Mouse (Mus musculus) neural tube, embryonic 12.5 days (tissue): Measurements from ENCODE around the gene Cyp2j5. TPM values are rescaled to one million over a fixed set of nuclear protein-coding genes. Genes with fewer than 3 reads are reported as not detected.
A peak's percentile ranks its signal among the peaks of the same experiment; 100 is the strongest.

Source experiments
- ATAC-seq: fragments of 200-750 bp; cut with Nextera tagmentation; 2 replicates; pipeline ENCODE4 v1.8.0; 2017; ENCODE audit warnings: low read depth, mild to moderate bottlenecking, moderate TSS enrichment, moderate library complexity; ENCODE audit not compliant: low FRiP score
- H3K27ac ChIP-seq: fragments of 300-500 bp; sonication (generic); 2 replicates; pipeline ENCODE4 v1.5.1; 2016
- H3K27me3 ChIP-seq: fragments of 300-500 bp; sonication (generic); replicated peaks from 2 replicates; pipeline ENCODE4 v1.6.1; 2016; ENCODE audit warnings: mild to moderate bottlenecking
- H3K36me3 ChIP-seq: fragments of 300-500 bp; sonication (generic); 2 replicates; pipeline ENCODE4 v1.6.1; 2016; ENCODE audit warnings: mild to moderate bottlenecking
- H3K4me1 ChIP-seq: fragments of 300-500 bp; sonication (generic); 2 replicates; pipeline ENCODE4 v1.6.1; 2016
- H3K4me2 ChIP-seq: fragments of 300-500 bp; sonication (generic); replicated peaks from 2 replicates; pipeline ENCODE4 v1.6.1; 2016; ENCODE audit warnings: mild to moderate bottlenecking
- H3K4me3 ChIP-seq: fragments of 300-500 bp; sonication (generic); 2 replicates; pipeline ENCODE4 v1.5.1; 2016
- H3K9ac ChIP-seq: fragments of 300-500 bp; sonication (generic); 2 replicates; pipeline ENCODE4 v1.6.1; 2016; ENCODE audit warnings: mild to moderate bottlenecking
- H3K9me3 ChIP-seq: fragments of 300-500 bp; sonication (generic); 2 replicates; pipeline ENCODE4 v1.6.1; 2016; ENCODE audit warnings: mild to moderate bottlenecking
- WGBS: fragments of 180-500 bp; shearing (Covaris S2); methylation state at CpG from one replicate; pipeline ENCODE4 v1.1.7; 2016; 5-methylcytosine and 5-hydroxymethylcytosine counted together
- polyA plus RNA-seq: library from polyadenylated mRNA; unstranded; fragments of >200 nt; fragmentation: Nextera tagmentation; extraction: Ambion mirVana; gene quantifications from 2 replicates; pipeline ENCODE4 v1.2.1, GENCODE M21; 2016

The Cyp2j5 gene
- polyA plus RNA-seq, result not detected in 2 replicates

GRCm38 (mm10) chr4:96663991-96664390 is at the start of gene Cyp2j5:
Gene Cyp2j5 (minus strand): TSS chr4:96664154.
- Histone ChIP-seq H3K27me3 (no peaks in the 10 kb centered on the region), H3K4me3 (no peak within 1 kb of the TSS), H3K9me3 (no peaks in the 10 kb centered on the region), H3K4me1 (no peaks in the 10 kb centered on the region), H3K36me3 (no peaks in the 10 kb centered on the region), H3K27ac (no peak within 1 kb of the TSS), H3K9ac (no peak within 1 kb of the TSS), H3K4me2 (no peak within 1 kb of the TSS)
- no peak for ATAC-seq
- WGBS, result 98% methylated on average over 2 of the region's 2 CpGs

GRCm38 (mm10) chr4:96705281-96705951 is 41.5 kb upstream of the Cyp2j5 start:
- Histone ChIP-seq H3K9ac (no peak overlapping the region), H3K27ac (no peak overlapping the region), H3K4me1 (no peaks in the 10 kb centered on the region), H3K4me3 (no peak overlapping the region), H3K27me3 (no peaks in the 10 kb centered on the region), H3K4me2 (no peak overlapping the region), H3K36me3 (no peaks in the 10 kb centered on the region), H3K9me3 (no peaks in the 10 kb centered on the region)
- no peak for ATAC-seq
- WGBS, result 56% methylated on average over 2 of the region's 2 CpGs

GRCm38 (mm10) chr4:96698218-96698561 is 34.2 kb upstream of the Cyp2j5 start:
- H3K9ac ChIP-seq, result no peak overlapping the region
- no peaks in the 10 kb centered on the region for H3K9me3 ChIP-seq
- no peaks in the 10 kb centered on the region for H3K36me3 ChIP-seq
- no peaks in the 10 kb centered on the region for H3K27me3 ChIP-seq
- no peak for ATAC-seq
- H3K4me3 ChIP-seq, result no peak overlapping the region
- peaks cover 10% of the 10 kb centered on the region; the same call in 1 of the 2 replicates for H3K4me1 ChIP-seq
- no peak overlapping the region; the same call in 1 of the 2 replicates for H3K27ac ChIP-seq
- H3K4me2 ChIP-seq, result 0 out of 2 replicates have a peak overlapping the region, but pooled peaks have one; percentile 2
- 63% methylated on average over 5 of the region's 5 CpGs for WGBS

- Histone ChIP-seq H3K27ac (peak overlapping the region; percentile 29; the same call in 1 of the 2 replicates), H3K4me1 (peaks cover 10% of the 10 kb centered on the region; the same call in 1 of the 2 replicates), H3K4me3 (no peak overlapping the region), H3K9me3 (no peaks in the 10 kb centered on the region), H3K36me3 (no peaks in the 10 kb centered on the region), H3K9ac (no peak overlapping the region), H3K4me2 (0 out of 2 replicates have a peak overlapping the region, but pooled peaks have one; percentile 2), H3K27me3 (no peaks in the 10 kb centered on the region)
- WGBS, result 52% methylated on average over 15 of the region's 15 CpGs
- peak; percentile 83 for ATAC-seq
These were observed 33.7 kb upstream of the Cyp2j5 start for GRCm38 (mm10) chr4:96697511-96698217.

- Histone ChIP-seq H3K4me1 (peaks cover 10% of the 10 kb centered on the region; the same call in 1 of the 2 replicates), H3K27ac (no peak overlapping the region), H3K36me3 (no peaks in the 10 kb centered on the region), H3K4me2 (peak overlapping the region; percentile 26; the same call in 1 of the 2 replicates), H3K9me3 (no peaks in the 10 kb centered on the region), H3K9ac (no peak overlapping the region), H3K27me3 (no peaks in the 10 kb centered on the region), H3K4me3 (no peak overlapping the region)
- 34% methylated on average over 13 of the region's 13 CpGs for WGBS
- ATAC-seq, result peak; percentile 81
These were observed 32.8 kb upstream of the Cyp2j5 start for GRCm38 (mm10) chr4:96696614-96697360.

DNA sequence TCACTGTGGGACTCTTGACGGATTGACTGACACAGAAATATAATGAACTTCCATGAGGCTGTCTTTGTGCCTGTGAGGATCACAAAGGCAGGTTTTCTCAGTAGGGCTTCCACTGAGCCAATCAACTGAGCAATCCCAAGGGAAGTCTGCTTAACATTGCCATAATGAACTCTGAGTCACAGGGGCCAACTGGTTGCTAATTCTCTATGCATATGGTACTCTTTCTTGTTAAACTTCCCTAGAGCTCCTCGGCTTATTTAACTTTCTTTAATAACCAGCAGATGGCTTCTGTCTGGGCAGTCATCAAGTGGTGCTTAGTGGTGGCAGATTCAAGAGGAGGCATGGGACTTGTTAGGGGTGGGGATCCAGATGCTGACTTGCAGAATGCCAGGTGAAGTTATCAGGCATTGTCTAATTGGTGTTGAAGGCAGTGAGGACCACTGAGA is 23.4 kb upstream of the Cyp2j5 start:
- Histone ChIP-seq H3K36me3 (no peaks in the 10 kb centered on the region), H3K4me2 (no peak overlapping the region), H3K27ac (no peak overlapping the region), H3K9ac (no peak overlapping the region), H3K4me1 (no peaks in the 10 kb centered on the region), H3K4me3 (no peak overlapping the region), H3K27me3 (no peaks in the 10 kb centered on the region), H3K9me3 (no peaks in the 10 kb centered on the region)
- no peak for ATAC-seq
- 79% methylated on average over 2 of the region's 2 CpGs for WGBS

- Histone ChIP-seq H3K4me3 (no peak overlapping the region), H3K36me3 (no peaks in the 10 kb centered on the region), H3K9me3 (no peaks in the 10 kb centered on the region), H3K4me1 (no peaks in the 10 kb centered on the region), H3K27ac (no peak overlapping the region), H3K4me2 (no peak overlapping the region), H3K27me3 (no peaks in the 10 kb centered on the region), H3K9ac (no peak overlapping the region)
- WGBS, result 53% methylated on average over 2 of the region's 2 CpGs
- peak; percentile 53; the same call in 1 of the 2 replicates for ATAC-seq
These were observed 19.5 kb upstream of the Cyp2j5 start for GRCm38 (mm10) chr4:96683474-96683873.

DNA sequence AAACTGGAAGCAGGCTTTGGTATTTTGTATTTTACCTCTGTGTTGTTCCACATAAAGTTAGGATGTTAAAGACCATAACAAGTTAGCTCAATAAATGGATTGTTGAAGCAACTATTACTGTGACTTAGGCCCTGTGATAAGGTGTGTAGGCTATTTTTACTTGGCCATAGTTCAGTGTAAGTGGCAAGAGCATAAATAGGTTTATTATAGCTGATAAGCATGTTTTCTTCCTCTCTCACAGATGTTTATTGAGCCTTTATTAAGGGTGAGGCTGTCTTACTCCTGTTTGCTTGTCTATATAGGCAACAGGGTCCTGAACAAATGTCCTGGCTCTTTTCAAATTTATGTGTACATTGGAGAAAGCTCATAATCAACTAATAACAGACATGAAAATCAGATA is 17.0 kb upstream of the Cyp2j5 start:
- no peaks in the 10 kb centered on the region for H3K27me3 ChIP-seq
- H3K4me1 ChIP-seq, result no peaks in the 10 kb centered on the region
- H3K4me3 ChIP-seq, result no peak overlapping the region
- H3K27ac ChIP-seq, result no peak overlapping the region
- H3K9ac ChIP-seq, result no peak overlapping the region
- no peak for ATAC-seq
- no peaks in the 10 kb centered on the region for H3K9me3 ChIP-seq
- no peaks in the 10 kb centered on the region for H3K36me3 ChIP-seq
- no peak overlapping the region for H3K4me2 ChIP-seq

- no peak overlapping the region for H3K4me2 ChIP-seq
- no peak overlapping the region for H3K9ac ChIP-seq
- no peak overlapping the region for H3K4me3 ChIP-seq
- no peaks in the 10 kb centered on the region for H3K27me3 ChIP-seq
- ATAC-seq, result no peak
- no peaks in the 10 kb centered on the region for H3K36me3 ChIP-seq
- H3K27ac ChIP-seq, result no peak overlapping the region
- no peaks in the 10 kb centered on the region for H3K4me1 ChIP-seq
- 26% methylated on average over 1 of the region's 1 CpGs for WGBS
- H3K9me3 ChIP-seq, result no peaks in the 10 kb centered on the region
These were observed 16.3 kb upstream of the Cyp2j5 start for GRCm38 (mm10) chr4:96680233-96680632.

- 89% methylated on average over 1 of the region's 1 CpGs for whole genome bisulfite sequencing
- H3K27me3 ChIP-seq, result no peaks in the 10 kb centered on the region
These were observed 907 bp upstream of the Cyp2j5 start for GRCm38 (mm10) chr4:96664668-96665454.

DNA sequence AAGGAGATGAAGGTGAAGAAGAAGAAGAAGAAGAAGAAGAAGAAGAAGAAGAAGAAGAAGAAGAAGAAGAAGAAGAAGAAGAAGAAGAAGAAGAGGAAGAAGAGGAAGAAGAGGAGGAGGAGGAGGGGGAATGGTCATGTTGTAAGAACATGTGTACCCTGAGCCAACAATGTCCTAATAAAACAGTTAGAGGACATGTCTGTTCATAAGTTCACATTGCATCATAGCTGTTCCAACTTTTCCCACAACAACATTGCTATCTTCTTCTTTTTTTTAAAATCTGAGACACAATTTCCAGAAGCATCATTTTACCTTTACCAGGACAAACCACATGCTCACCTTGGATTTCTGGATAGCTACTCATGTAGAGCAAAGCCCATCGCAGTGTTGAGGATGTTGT is 28.5 kb downstream of the Cyp2j5 start:
- no peaks in the 10 kb centered on the region for H3K36me3 ChIP-seq
- H3K9me3 ChIP-seq, result no peaks in the 10 kb centered on the region
- no peaks in the 10 kb centered on the region for H3K27me3 ChIP-seq
- WGBS, result 79% methylated on average over 1 of the region's 1 CpGs
- no peak overlapping the region for H3K9ac ChIP-seq
- H3K4me1 ChIP-seq, result no peaks in the 10 kb centered on the region
- no peak overlapping the region for H3K4me2 ChIP-seq
- no peak overlapping the region for H3K4me3 ChIP-seq
- H3K27ac ChIP-seq, result no peak overlapping the region
- ATAC-seq, result no peak

More at GRCm38 (mm10) chr4:96664668-96665454, 907 bp upstream of the Cyp2j5 start:
- Histone ChIP-seq H3K27ac (no peak overlapping the region), H3K4me3 (no peak overlapping the region), H3K9me3 (no peaks in the 10 kb centered on the region), H3K4me1 (no peaks in the 10 kb centered on the region), H3K9ac (no peak overlapping the region), H3K36me3 (no peaks in the 10 kb centered on the region), H3K4me2 (no peak overlapping the region)
- no peak for ATAC-seq
